Mouse (Mus musculus): ENCODE data around the gene Tshz2.

GRCm38 (mm10) chr2:170116704-170117281, 484.0 kb downstream of the Tshz2 start:
- TF ChIP-seq CTCF (IDR thresholded peaks at IDR 0.05; ENCODE audit: insufficient read depth, low read length) (peak; percentile 26; the same call in 1 of the 2 replicates), POLR2A (IDR thresholded peaks at IDR 0.05; ENCODE audit: borderline replicate concordance, extremely low read depth, low read depth, low read length) (no peak)

All from lung, adult 2 months (tissue).